Mouse (Mus musculus): ENCODE results near the gene Slc22a17.

DNA sequence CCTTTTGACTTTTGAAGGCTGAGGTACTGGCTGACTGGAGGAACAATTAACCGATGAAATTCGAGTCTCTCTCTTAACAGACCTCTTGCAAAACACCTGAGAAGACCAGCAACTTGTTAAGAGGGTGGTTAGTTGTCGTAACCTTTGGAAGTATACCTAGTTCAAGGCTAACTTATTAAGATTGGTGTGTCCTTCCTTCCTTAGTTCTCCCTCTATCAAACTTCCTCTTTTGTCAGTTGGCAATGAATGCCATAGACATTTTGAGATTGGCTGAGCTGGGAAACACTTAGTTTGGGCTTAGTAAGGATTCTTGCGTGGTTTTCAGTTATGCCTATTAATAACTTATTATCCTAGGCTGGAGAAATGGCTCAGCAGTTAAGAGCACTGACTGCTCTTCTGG, 44.9 kb downstream of the Slc22a17 start:
- TF ChIP-seq GATA1 (IDR thresholded peaks at IDR 0.05; ENCODE audit: borderline replicate concordance, low read length) (no peak), FLI1 (IDR thresholded peaks at IDR 0.05; ENCODE audit: low read length) (no peak)
